Mouse (Mus musculus): ENCODE data around the gene Fkbp10. TPM values are rescaled to one million over a fixed set of nuclear protein-coding genes. Genes with fewer than 3 reads are reported as not detected.

Gene Fkbp10
- polyA plus RNA-seq, 1 experiment from 2014 or later, result 113 TPM

GRCm38 (mm10) chr11:100395861-100396631 is 19.5 kb upstream of the Fkbp10 start:
- Histone ChIP-seq H3K4me1 (peaks cover 27% of the 10 kb centered on the region), H3K9me3 (no peaks in the 10 kb centered on the region), H3K36me3 (no peaks in the 10 kb centered on the region), H3K4me2 (replicated peaks) (peak overlapping the region; percentile 79), H3K9ac (peak overlapping the region; percentile 40), H3K27me3 (no peaks in the 10 kb centered on the region), H3K27ac (peak overlapping the region; percentile 74; the same call in 1 of the 2 replicates), H3K4me3 (peak overlapping the region; percentile 63)
- ATAC-seq (ENCODE audit: insufficient number of reproducible peaks, insufficient read depth, low FRiP score, low TSS enrichment), result no peak
- 25% methylated on average over 17 of the region's 17 CpGs for WGBS

DNA sequence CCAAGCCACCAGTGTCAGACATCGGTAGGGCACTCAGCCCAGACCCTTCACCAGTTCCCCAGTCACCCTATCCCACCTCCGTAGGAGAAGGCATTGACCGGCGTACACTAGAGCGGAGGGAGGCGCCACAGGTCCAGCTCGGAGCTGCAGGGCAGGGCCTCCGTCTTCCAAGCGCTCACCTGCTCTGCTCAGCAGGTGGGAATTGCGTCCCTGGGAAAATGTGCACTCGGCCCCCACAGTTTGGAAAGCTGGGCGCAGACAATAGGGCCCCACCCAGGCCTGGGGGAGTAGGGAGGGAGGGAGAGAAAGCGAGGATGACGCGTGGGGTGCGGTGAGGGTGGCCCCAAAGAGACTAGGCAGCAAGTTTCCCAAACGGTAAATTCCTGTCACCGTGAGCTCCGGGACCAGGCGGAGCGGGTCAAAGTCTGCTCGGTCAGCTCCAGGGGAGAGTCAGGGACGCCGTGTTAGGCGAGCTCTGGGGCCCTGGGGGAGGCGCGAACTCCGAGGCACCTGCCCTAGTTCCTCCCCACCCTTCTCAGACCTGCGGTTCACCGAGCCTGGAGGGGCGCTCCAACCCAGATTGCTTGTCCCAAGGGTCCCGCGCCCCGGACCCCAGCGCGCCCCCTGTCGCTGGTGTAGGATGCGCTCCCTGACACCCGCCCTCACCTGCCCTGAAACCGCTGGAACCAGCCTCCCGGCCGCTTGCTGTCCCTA is 18.5 kb upstream of the Fkbp10 start:
- H3K27ac ChIP-seq, result peak overlapping the region; percentile 80
- H3K36me3 ChIP-seq, result no peaks in the 10 kb centered on the region
- peak; percentile 13; the same call in 1 of the 2 replicates for ATAC-seq (ENCODE audit: insufficient number of reproducible peaks, insufficient read depth, low FRiP score, low TSS enrichment)
- H3K4me2 ChIP-seq (replicated peaks), result peak overlapping the region; percentile 79
- under 1% methylated on average over 41 of the region's 42 CpGs for WGBS
- peak overlapping the region; percentile 69 for H3K9ac ChIP-seq
- H3K9me3 ChIP-seq, result no peaks in the 10 kb centered on the region
- peak overlapping the region; percentile 63 for H3K4me3 ChIP-seq
- no peaks in the 10 kb centered on the region for H3K27me3 ChIP-seq
- H3K4me1 ChIP-seq, result peaks cover 25% of the 10 kb centered on the region

- Histone ChIP-seq H3K27ac (peak within 1 kb of the TSS; percentile 80), H3K4me1 (peaks cover 30% of the 10 kb centered on the region), H3K9me3 (no peaks in the 10 kb centered on the region), H3K9ac (peak within 1 kb of the TSS; percentile 69), H3K27me3 (no peaks in the 10 kb centered on the region), H3K4me3 (peak within 1 kb of the TSS; percentile 63), H3K36me3 (no peaks in the 10 kb centered on the region), H3K4me2 (replicated peaks) (peak within 1 kb of the TSS; percentile 79)
- WGBS, result 2% methylated on average over 37 of the region's 37 CpGs
- ATAC-seq (ENCODE audit: insufficient number of reproducible peaks, insufficient read depth, low FRiP score, low TSS enrichment), result peak; percentile 97
Measured at GRCm38 (mm10) chr11:100397600-100398389, 17.7 kb upstream of the Fkbp10 start, which contains the start of gene Jup. TSS of gene Jup (minus strand) at chr11:100397763.

GRCm38 (mm10) chr11:100398517-100398916 is 17.0 kb upstream of the Fkbp10 start:
- H3K4me3 ChIP-seq, result no peak overlapping the region
- ATAC-seq (ENCODE audit: insufficient number of reproducible peaks, insufficient read depth, low FRiP score, low TSS enrichment), result no peak
- H3K9ac ChIP-seq, result no peak overlapping the region
- WGBS, result 95% methylated on average over 7 of the region's 7 CpGs
- peaks cover 30% of the 10 kb centered on the region for H3K4me1 ChIP-seq
- no peaks in the 10 kb centered on the region for H3K9me3 ChIP-seq
- no peaks in the 10 kb centered on the region for H3K36me3 ChIP-seq
- H3K27me3 ChIP-seq, result no peaks in the 10 kb centered on the region
- H3K27ac ChIP-seq, result no peak overlapping the region
- no peak overlapping the region for H3K4me2 ChIP-seq (replicated peaks)

DNA sequence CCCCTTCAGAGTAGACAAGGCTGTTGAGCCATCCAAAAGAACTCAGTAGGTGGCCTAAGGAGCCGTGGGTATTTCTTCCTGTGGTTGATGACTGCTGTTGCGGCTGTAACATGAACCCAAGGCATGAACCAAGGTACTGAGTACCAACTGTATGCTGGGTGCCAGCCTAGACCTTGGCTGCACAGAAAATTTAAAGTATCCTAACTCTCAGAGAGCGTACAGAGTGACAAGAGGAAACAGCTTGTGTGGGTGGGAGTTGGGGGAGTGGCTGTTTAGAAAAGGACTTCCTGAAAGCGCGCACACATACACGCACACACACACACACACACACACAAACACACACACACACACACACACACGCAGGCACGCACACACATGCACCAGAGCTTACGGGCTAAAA is 16.2 kb upstream of the Fkbp10 start:
- 72% methylated on average over 9 of the region's 9 CpGs for WGBS

DNA sequence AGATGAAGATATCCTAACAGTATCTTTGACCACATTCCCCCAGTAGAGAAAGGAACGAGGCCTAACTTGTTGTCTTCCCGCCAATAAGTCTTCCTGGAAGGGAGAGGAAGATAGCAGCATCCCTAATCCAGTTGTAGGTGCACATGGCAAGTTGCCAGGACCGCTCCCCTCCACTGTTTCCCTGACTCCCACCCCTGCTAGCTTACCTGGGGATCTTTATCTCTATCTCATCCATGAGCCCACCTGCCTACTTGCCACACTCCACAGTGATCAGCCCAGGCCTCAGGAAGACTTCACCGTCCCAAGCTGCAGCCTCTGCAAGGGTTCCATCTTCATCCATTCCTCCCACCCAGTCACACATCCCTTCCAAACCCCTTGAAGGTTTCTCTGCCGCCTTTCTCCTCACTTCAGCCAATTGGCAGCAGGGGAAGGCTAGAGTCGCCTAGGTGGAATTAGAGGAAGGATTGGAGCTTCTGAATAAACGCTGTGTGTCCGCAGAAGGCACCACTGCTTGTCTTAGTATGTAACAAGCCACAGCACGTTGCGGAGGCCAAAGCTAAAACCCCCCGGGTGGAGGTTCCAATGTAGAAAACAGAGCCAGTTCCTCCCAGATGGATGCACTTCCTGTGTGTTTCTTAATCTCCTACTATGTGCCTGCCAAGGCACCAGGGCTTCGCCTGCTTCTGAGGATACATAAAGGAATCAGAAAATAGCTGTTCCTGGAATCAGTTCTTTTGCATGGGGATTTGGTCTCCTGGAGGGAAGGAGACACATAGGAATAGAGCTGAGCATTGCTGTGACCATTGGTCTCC is 15.6 kb upstream of the Fkbp10 start:
- H3K36me3 ChIP-seq, result no peaks in the 10 kb centered on the region
- H3K4me1 ChIP-seq, result peaks cover 30% of the 10 kb centered on the region
- H3K4me3 ChIP-seq, result no peak overlapping the region
- H3K27ac ChIP-seq, result peak overlapping the region; percentile 57
- no peak overlapping the region for H3K4me2 ChIP-seq (replicated peaks)
- no peaks in the 10 kb centered on the region for H3K27me3 ChIP-seq
- ATAC-seq (ENCODE audit: insufficient number of reproducible peaks, insufficient read depth, low FRiP score, low TSS enrichment), result no peak
- WGBS, result 73% methylated on average over 12 of the region's 12 CpGs
- H3K9me3 ChIP-seq, result no peaks in the 10 kb centered on the region
- peak overlapping the region; percentile 10; the same call in 1 of the 2 replicates for H3K9ac ChIP-seq

More for the DNA sequence above, 16.2 kb upstream of the Fkbp10 start:
- Histone ChIP-seq H3K4me2 (replicated peaks) (no peak overlapping the region), H3K36me3 (no peaks in the 10 kb centered on the region), H3K9me3 (no peaks in the 10 kb centered on the region), H3K4me3 (no peak overlapping the region), H3K27me3 (no peaks in the 10 kb centered on the region), H3K4me1 (peaks cover 30% of the 10 kb centered on the region), H3K27ac (peak overlapping the region; percentile 57; the same call in 1 of the 2 replicates), H3K9ac (peak overlapping the region; percentile 10; the same call in 1 of the 2 replicates)
- ATAC-seq (ENCODE audit: insufficient number of reproducible peaks, insufficient read depth, low FRiP score, low TSS enrichment), result no peak

DNA sequence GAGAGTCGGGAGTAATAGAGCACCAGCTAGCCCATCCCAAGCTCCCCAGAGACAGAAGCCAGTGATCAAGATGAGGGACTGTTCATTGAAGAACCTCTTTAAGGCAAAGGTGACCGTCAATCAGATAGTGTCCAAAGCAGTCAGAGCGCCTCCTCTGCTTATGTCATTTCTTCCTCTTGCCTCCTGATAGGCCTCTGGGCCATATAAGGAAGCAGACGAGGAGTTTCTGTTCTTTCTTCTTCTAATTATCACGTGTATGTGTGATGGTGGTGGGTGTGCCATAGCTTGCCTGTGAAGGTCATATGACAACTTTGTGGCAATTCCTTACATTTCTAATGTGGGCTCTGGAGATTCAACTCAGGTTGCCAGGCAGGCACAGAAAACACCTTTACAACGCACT is 14.7 kb upstream of the Fkbp10 start:
- Histone ChIP-seq H3K27ac (no peak overlapping the region), H3K4me2 (replicated peaks) (no peak overlapping the region), H3K9ac (no peak overlapping the region), H3K4me1 (peaks cover 21% of the 10 kb centered on the region), H3K9me3 (no peaks in the 10 kb centered on the region), H3K4me3 (no peak overlapping the region), H3K36me3 (no peaks in the 10 kb centered on the region), H3K27me3 (no peaks in the 10 kb centered on the region)
- ATAC-seq (ENCODE audit: insufficient number of reproducible peaks, insufficient read depth, low FRiP score, low TSS enrichment), result no peak
- WGBS, result 76% methylated on average over 6 of the region's 6 CpGs

DNA sequence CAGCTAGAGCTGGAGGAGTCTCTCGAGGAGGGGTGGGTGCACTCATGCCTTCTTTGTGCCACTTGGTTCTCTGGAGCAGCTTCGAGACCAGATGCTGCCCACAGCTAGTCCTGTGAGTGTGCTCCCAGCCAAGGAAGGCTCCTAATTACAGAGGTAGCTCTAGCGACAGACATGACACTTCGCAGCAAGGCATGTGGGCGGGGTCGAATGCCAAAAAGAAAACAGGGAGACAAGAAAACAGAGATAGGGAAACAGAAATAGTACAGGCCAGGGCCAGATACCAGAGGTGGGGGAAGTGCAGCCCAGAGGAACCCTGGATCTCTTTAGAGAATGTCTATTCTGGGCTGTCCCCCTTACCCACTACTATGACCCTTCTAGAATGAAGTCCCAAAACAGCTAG is 13.3 kb upstream of the Fkbp10 start:
- peaks cover 13% of the 10 kb centered on the region; the same call in 1 of the 2 replicates for H3K4me1 ChIP-seq
- H3K4me2 ChIP-seq (replicated peaks), result no peak overlapping the region
- H3K9me3 ChIP-seq, result no peaks in the 10 kb centered on the region
- H3K9ac ChIP-seq, result no peak overlapping the region
- no peaks in the 10 kb centered on the region for H3K27me3 ChIP-seq
- no peak overlapping the region for H3K27ac ChIP-seq
- H3K36me3 ChIP-seq, result peaks cover 3% of the 10 kb centered on the region; the same call in 1 of the 2 replicates
- no peak for ATAC-seq (ENCODE audit: insufficient number of reproducible peaks, insufficient read depth, low FRiP score, low TSS enrichment)
- WGBS, result 28% methylated on average over 6 of the region's 6 CpGs
- no peak overlapping the region for H3K4me3 ChIP-seq

DNA sequence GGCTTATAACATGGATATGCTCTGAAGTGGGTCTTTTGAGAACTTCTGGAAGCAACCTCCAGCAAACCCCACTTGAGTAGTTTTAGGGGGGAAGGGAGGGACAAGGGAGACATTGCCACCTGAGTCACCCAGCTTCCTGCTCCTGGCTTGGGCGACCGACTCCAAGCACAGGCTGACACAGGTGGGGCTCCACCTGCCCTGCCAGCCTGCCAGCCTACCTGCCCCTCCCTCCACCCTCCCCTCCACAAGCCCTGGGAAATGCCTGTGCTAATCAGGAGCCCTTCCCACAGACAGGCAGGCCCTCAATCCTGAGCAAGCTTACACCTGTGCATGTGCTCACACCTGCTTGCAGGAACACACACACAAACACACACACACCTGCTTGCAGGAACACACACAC is 12.8 kb upstream of the Fkbp10 start:
- Histone ChIP-seq H3K4me2 (replicated peaks) (no peak overlapping the region), H3K4me1 (peaks cover 13% of the 10 kb centered on the region; the same call in 1 of the 2 replicates), H3K36me3 (peaks cover 4% of the 10 kb centered on the region; the same call in 1 of the 2 replicates), H3K27ac (no peak overlapping the region), H3K9ac (no peak overlapping the region), H3K27me3 (no peaks in the 10 kb centered on the region), H3K4me3 (no peak overlapping the region), H3K9me3 (no peaks in the 10 kb centered on the region)
- 73% methylated on average over 2 of the region's 2 CpGs for WGBS
- ATAC-seq (ENCODE audit: insufficient number of reproducible peaks, insufficient read depth, low FRiP score, low TSS enrichment), result no peak

DNA sequence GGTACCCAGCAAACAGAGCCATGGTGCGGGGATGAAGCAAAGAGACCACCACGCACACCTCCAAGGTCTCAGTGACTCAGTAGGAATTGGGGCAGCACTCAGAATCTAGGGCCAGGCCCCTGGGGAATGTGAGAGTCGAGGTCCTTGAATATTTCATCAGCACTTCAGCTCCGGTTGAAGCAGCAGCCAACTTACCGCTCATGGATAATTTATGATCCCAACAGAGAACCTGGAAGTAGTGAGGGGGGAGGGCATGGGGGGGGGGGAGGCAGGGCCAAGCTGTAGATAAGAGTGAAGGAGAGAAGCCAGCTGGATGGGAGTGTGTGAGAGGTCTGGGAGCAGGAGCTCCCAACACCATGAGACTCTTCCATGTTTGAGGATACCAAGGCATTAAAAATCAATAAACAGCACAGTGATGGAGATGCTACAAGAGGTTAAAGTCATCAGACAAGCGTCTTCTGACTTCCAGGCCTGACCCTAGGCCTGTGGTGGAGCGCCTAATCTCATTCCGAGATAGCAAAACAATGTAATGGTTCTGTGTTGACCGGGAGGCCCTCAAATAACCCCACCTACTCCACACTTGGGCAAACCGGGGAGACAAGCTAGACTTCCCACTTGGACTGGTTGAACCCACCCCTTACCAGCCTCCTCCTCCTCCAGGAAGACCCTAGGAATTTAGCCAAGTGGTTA is 11.9 kb upstream of the Fkbp10 start:
- WGBS, result 81% methylated on average over 10 of the region's 10 CpGs
- peaks cover 4% of the 10 kb centered on the region; the same call in 1 of the 2 replicates for H3K36me3 ChIP-seq
- no peaks in the 10 kb centered on the region for H3K9me3 ChIP-seq
- no peak for ATAC-seq (ENCODE audit: insufficient number of reproducible peaks, insufficient read depth, low FRiP score, low TSS enrichment)
- no peaks in the 10 kb centered on the region for H3K27me3 ChIP-seq
- no peak overlapping the region for H3K9ac ChIP-seq
- no peak overlapping the region for H3K4me2 ChIP-seq (replicated peaks)
- H3K27ac ChIP-seq, result no peak overlapping the region
- peaks cover 17% of the 10 kb centered on the region; the same call in 1 of the 2 replicates for H3K4me1 ChIP-seq
- no peak overlapping the region for H3K4me3 ChIP-seq

Measured in embryonic facial prominence, embryonic 12.5 days (tissue).